ENCODE assay signal across 9 mouse cellular contexts in the genomic region with DNA sequence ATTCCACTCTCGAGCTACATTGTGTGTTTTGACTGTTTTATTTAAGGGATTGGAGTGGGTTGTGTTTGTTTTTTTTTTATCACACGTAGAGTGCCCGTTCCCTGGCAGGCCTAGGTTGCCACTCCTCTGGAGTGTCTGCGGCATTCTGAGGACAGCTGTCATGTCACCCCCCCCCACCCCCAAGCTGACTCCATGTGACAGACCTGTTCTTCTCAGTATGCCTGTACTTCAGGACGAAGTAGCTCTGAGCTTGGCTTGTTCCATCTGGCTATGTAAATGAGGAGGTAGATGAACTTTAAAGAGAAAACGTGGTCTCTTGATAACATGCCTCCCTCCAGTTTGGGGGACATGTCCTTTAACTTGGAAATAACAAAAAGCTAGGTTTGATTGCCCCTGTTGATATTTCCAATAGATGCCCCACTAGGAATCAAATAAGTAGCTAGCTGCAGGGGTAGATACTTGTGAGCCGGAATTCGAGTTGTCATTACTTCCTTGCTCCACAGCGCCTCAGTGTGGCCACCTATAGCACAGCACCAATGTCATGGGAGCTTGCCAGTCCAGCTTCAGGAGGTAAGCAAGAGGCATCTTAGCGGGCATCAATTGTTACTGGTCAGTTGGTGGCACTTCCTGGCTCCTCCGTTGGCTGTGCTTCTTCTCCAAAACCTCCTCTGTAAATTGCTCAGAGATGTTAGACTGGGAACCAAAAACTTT. TPM values are rescaled to one million over a fixed set of nuclear protein-coding genes. Genes with fewer than 3 reads are reported as not detected.
DNase-seq lines count a peak whose midpoint lies in the region; ATAC-seq and TF ChIP-seq lines count a peak whose summit lies in the region.
"Had no signal": no experiment of that assay in that cellular context is flagged by ENCODE, and none has a peak within 500 bp of the region (broad histone marks: within the 10 kb centered on the region; RNA-seq: fewer than 3 reads in every experiment).

No protein-coding gene starts in this region.

- H3K4me3 ChIP-seq in neural tube, embryonic 15.5 days (replicated peaks): no peak overlapping the region
- H3K4me3 ChIP-seq in hindbrain, postnatal 0 days (ENCODE audit: low read length): no peak overlapping the region

- H3K36me3 ChIP-seq in neural tube, embryonic 15.5 days: 0 out of 2 replicates have a peak, but pooled peaks cover 2% of the 10 kb centered on the region
- no peaks in the 10 kb centered on the region for H3K36me3 ChIP-seq in hindbrain, postnatal 0 days (ENCODE audit: insufficient read depth, low read length)

- H3K4me2 ChIP-seq in neural tube, embryonic 15.5 days: no peak overlapping the region
- no peak overlapping the region for H3K4me2 ChIP-seq in hindbrain, postnatal 0 days (ENCODE audit: low read depth, low read length)

- no peak overlapping the region for H3K27ac ChIP-seq in neural tube, embryonic 15.5 days (replicated peaks)
- no peak overlapping the region for H3K27ac ChIP-seq in hindbrain, postnatal 0 days

- DNase-seq in neural tube, embryonic 10.5 days (ENCODE audit: extremely low spot score, low spot score): peak; percentile 73
- peak; percentile 60 for DNase-seq in adrenal gland, adult 8-10 months
- DNase-seq in embryo, embryonic 10.5 days (ENCODE audit: low spot score): peak; percentile 82
- peak; percentile 65 for DNase-seq in hindbrain, postnatal 0 days (ENCODE audit: low spot score)
- peak; percentile 79 for DNase-seq in left cerebral cortex, postnatal 4 days
- peak; percentile 74 for DNase-seq in right cerebral cortex, adult 18-20 months
- DNase-seq in MN1 (ENCODE audit: low spot score): no peak

- peak; percentile 87 for TF ChIP-seq CTCF in hindbrain, postnatal 0 days (IDR thresholded peaks at IDR 0.05; ENCODE audit: low read depth)

- ATAC-seq in neural tube, embryonic 15.5 days (ENCODE audit: low FRiP score): no peak
- no peak for ATAC-seq in hindbrain, postnatal 0 days

- peaks cover 3% of the 10 kb centered on the region; the same call in 1 of the 2 replicates for H3K4me1 ChIP-seq in neural tube, embryonic 15.5 days
- H3K4me1 ChIP-seq in hindbrain, postnatal 0 days (ENCODE audit: insufficient read depth, low read length): no peaks in the 10 kb centered on the region

- H3K9me3 ChIP-seq in neural tube, embryonic 15.5 days (replicated peaks): no peaks in the 10 kb centered on the region
- H3K9me3 ChIP-seq in hindbrain, postnatal 0 days (ENCODE audit: low read length): no peaks in the 10 kb centered on the region

- peaks cover 9% of the 10 kb centered on the region for H3K27me3 ChIP-seq in neural tube, embryonic 15.5 days (replicated peaks)
- no peaks in the 10 kb centered on the region for H3K27me3 ChIP-seq in hindbrain, postnatal 0 days (ENCODE audit: insufficient read depth, low read length)

- intact Hi-C loops in left cerebral cortex, postnatal 4 days (cut with DNase I): loop anchor here (10.0 kb wide), 1 partner anchor 50 kb away; no protein-coding TSS in a partner anchor

- WGBS in neural tube, embryonic 15.5 days: 39% methylated on average over 11 of the region's 11 CpGs
- WGBS in hindbrain, postnatal 0 days: 35% methylated on average over 11 of the region's 11 CpGs

- no peak overlapping the region for H3K9ac ChIP-seq in neural tube, embryonic 15.5 days (replicated peaks)
- no peak overlapping the region for H3K9ac ChIP-seq in hindbrain, postnatal 0 days (replicated peaks; ENCODE audit: low read length)

RNA-seq across cellular contexts. Expression of gene Syt13, which starts 39.7 kb away (rescaled TPM):
- polyA plus RNA-seq in neural tube, embryonic 15.5 days (2015; fragmentation: Nextera tagmentation; extraction: Ambion mirVana): 43.6 and 46.0 TPM in 2 replicates
- total RNA-seq in adrenal gland, adult 8-10 months (2022): 1 to 10 TPM; 1.5 to 3.7 (median 2.8) TPM
- total RNA-seq in hindbrain, postnatal 0 days (2014; rRNA removed): 145 and 146 TPM in 2 replicates
- polyA plus RNA-seq in hindbrain, postnatal 0 days (2015; fragmentation: Nextera tagmentation; extraction: Ambion mirVana): 61.5 and 70.8 TPM in 2 replicates
- 10 to 100 TPM; 24.3 to 31.7 TPM for total RNA-seq in left cerebral cortex, postnatal 4 days (2021)
- total RNA-seq: neutrophil, adult 5-6 weeks had no signal

Comparison
In these comparisons a context has a peak if more than half of its experiments do, and no peak if none do; other contexts are left out.
1. RNA of gene Syt13, which starts 39.7 kb away (total RNA-seq): 145 to 146 TPM in hindbrain, postnatal 0 days and 24.3 to 31.7 TPM in left cerebral cortex, postnatal 4 days; 1.5 to 3.7 TPM in adrenal gland, adult 8-10 months; every median in the first group is over 4 times any median in the second.